Mouse (Mus musculus) midbrain, embryonic 14.5 days (tissue): Measurements from ENCODE around the gene Ciita. TPM values are rescaled to one million over a fixed set of nuclear protein-coding genes. Genes with fewer than 3 reads are reported as not detected.

Source experiments
- ATAC-seq: fragments of 200-750 bp; cut with Nextera tagmentation; 2 replicates; pipeline ENCODE4 v1.8.0; 2017; ENCODE audit warnings: moderate number of reproducible peaks, moderate library complexity; ENCODE audit not compliant: low FRiP score, low TSS enrichment
- DNase-seq: peaks from one replicate; pipeline ENCODE4 v3.0.0-alpha.2; 2015
- H3K27ac ChIP-seq: fragments of 300-500 bp; sonication (generic); replicated peaks from 2 replicates; pipeline ENCODE4 v1.5.1; 2014; ENCODE audit warnings: mild to moderate bottlenecking, low read depth, low read length, moderate library complexity
- H3K27me3 ChIP-seq: fragments of 300-500 bp; sonication (generic); 2 replicates; pipeline ENCODE4 v1.6.1; 2014; ENCODE audit warnings: low read length, control low read depth, mixed read lengths; ENCODE audit not compliant: control insufficient read depth, insufficient read depth
- H3K36me3 ChIP-seq: fragments of 300-500 bp; sonication (generic); 2 replicates; pipeline ENCODE4 v1.6.1; 2014; ENCODE audit warnings: low read length, control low read depth; ENCODE audit not compliant: control insufficient read depth, insufficient read depth
- H3K4me1 ChIP-seq: fragments of 300-500 bp; sonication (generic); 2 replicates; pipeline ENCODE4 v1.6.1; 2014; ENCODE audit warnings: mild to moderate bottlenecking, antibody characterized with exemption, low read length, control low read depth; ENCODE audit not compliant: control insufficient read depth, insufficient read depth
- H3K4me2 ChIP-seq: fragments of 300-500 bp; sonication (generic); 2 replicates; pipeline ENCODE4 v1.6.1; 2014; ENCODE audit warnings: mild to moderate bottlenecking, low read length, moderate library complexity
- H3K4me3 ChIP-seq: fragments of 300-500 bp; sonication (generic); replicated peaks from 2 replicates; pipeline ENCODE4 v1.5.1; 2014; ENCODE audit warnings: low read depth, low read length
- H3K9ac ChIP-seq: fragments of 300-500 bp; sonication (generic); replicated peaks from 2 replicates; pipeline ENCODE4 v1.6.1; 2014; ENCODE audit warnings: mild to moderate bottlenecking, low read length, moderate library complexity
- H3K9me3 ChIP-seq: fragments of 300-500 bp; sonication (generic); 2 replicates; pipeline ENCODE4 v1.6.1; 2016; ENCODE audit warnings: low read length, control low read depth, mixed read lengths; ENCODE audit not compliant: control insufficient read depth
- WGBS: fragments of 180-500 bp; shearing (Covaris S2); extraction: QIAGEN DNeasy Blood & Tissue Kit; methylation state at CpG from one replicate; pipeline ENCODE4 v1.1.7; 2014; 5-methylcytosine and 5-hydroxymethylcytosine counted together
- polyA plus RNA-seq: library from polyadenylated mRNA; unstranded; fragments of >200 nt; fragmentation: Nextera tagmentation; extraction: Ambion mirVana; gene quantifications from 2 replicates; pipeline ENCODE4 v1.2.1, GENCODE M21; 2014

Gene Ciita
- polyA plus RNA-seq, 1 experiment from 2014 or later = 0.57 TPM

DNA sequence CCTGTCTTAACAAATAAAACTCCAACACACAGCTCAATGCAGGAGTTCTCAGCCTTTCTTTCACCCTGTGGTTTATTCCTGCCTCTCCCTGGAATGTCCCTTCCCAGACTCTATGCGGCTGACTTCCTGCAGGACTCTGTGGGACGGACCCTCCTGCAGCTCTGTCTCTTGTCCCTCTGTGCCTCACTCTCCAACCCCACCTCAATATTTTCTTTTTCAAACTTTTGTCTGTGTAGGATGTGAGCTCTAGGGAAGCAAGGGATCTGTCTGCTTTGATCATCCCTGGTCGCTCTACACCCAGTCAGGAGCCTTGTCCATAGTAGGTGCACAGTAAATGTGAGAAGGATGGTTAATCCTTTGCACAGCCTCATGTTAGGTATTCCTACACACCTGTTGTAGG is 48.5 kb downstream of the Ciita start:
- H3K4me3 ChIP-seq = no peak overlapping the region
- H3K27ac ChIP-seq = no peak overlapping the region
- H3K9ac ChIP-seq = no peak overlapping the region
- no peaks in the 10 kb centered on the region for H3K4me1 ChIP-seq
- WGBS = 84% methylated on average over 3 of the region's 3 CpGs
- no peak overlapping the region for H3K4me2 ChIP-seq
- peaks cover 13% of the 10 kb centered on the region for H3K36me3 ChIP-seq
- no peak for ATAC-seq
- H3K9me3 ChIP-seq = no peaks in the 10 kb centered on the region
- no peaks in the 10 kb centered on the region for H3K27me3 ChIP-seq
- no peak for DNase-seq

DNA sequence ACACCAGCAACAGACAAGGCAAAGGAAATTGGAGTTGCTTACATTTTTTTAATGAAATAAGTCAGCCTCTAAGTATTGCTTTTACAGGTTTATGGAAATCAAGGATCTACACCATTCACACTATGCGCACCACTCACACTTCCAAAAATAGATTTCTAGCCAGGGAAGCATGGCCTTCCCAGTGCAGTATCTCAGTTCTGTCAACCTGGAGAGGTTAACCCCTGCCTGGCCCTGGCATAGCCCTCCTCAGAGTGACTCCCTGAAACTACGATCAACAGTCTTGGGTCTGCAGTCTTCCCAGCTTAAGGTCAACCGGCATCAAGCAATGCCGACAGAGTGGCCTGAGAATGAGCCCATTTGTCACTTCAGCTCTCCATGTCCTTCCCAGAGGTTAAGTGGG is 50.3 kb downstream of the Ciita start:
- peaks cover 13% of the 10 kb centered on the region for H3K36me3 ChIP-seq
- H3K9ac ChIP-seq = no peak overlapping the region
- WGBS = 93% methylated on average over 4 of the region's 4 CpGs
- no peaks in the 10 kb centered on the region for H3K4me1 ChIP-seq
- no peak for ATAC-seq
- DNase-seq = no peak
- no peaks in the 10 kb centered on the region for H3K9me3 ChIP-seq
- no peaks in the 10 kb centered on the region for H3K27me3 ChIP-seq
- H3K4me2 ChIP-seq = no peak overlapping the region
- no peak overlapping the region for H3K27ac ChIP-seq
- no peak overlapping the region for H3K4me3 ChIP-seq

DNA sequence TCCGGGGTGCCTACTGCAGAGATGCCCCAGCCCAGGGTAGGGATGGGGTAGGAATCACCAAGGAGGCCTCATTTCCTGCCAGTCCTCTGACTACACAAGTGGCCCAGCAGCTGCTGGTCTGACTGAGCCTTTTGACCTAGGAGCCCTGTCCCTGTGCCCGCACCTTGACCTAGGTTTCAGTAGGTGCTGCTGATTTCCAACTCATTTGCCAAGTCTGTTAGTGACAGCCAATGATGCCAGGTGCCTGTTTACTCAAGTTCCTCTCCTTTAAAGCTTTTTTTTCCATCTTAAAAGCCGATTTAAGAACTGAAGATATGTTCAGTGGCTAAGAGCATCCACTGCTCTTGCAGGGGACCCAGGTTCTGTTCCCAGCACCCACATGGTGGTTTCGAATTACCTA is 53.9 kb downstream of the Ciita start:
- Histone ChIP-seq H3K36me3 (peaks cover 21% of the 10 kb centered on the region), H3K4me2 (no peak overlapping the region), H3K9ac (no peak overlapping the region), H3K27me3 (no peaks in the 10 kb centered on the region), H3K27ac (no peak overlapping the region), H3K9me3 (no peaks in the 10 kb centered on the region), H3K4me1 (0 out of 2 replicates have a peak, but pooled peaks cover 6% of the 10 kb centered on the region), H3K4me3 (no peak overlapping the region)
- ATAC-seq (no peak), DNase-seq (no peak)
- 92% methylated on average over 4 of the region's 4 CpGs for WGBS

DNA sequence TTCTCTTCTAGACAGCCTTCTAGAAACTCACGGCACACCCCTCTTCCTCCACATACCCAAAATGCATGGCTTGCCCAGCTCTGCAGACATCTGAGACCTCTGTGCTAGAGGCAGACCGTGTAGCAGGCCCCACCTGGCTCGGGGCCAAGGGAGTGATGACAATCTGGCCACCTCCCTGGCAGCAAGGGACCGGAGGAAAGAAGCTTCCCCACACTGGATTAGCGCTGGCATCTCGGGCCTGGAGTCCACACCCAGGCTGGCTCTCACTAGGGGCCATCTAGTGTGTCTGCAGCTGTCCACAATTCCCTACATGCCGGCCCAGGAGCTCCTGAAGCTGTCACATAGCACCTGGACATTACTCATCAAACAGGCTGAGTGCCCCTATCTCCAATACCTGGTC is 54.7 kb downstream of the Ciita start:
- Histone ChIP-seq H3K9ac (no peak overlapping the region), H3K27me3 (no peaks in the 10 kb centered on the region), H3K4me1 (peaks cover 14% of the 10 kb centered on the region), H3K4me3 (no peak overlapping the region), H3K9me3 (no peaks in the 10 kb centered on the region), H3K4me2 (no peak overlapping the region), H3K36me3 (peaks cover 20% of the 10 kb centered on the region), H3K27ac (no peak overlapping the region)
- DNase-seq = peak; percentile 38
- ATAC-seq = no peak
- WGBS = 70% methylated on average over 7 of the region's 7 CpGs

DNA sequence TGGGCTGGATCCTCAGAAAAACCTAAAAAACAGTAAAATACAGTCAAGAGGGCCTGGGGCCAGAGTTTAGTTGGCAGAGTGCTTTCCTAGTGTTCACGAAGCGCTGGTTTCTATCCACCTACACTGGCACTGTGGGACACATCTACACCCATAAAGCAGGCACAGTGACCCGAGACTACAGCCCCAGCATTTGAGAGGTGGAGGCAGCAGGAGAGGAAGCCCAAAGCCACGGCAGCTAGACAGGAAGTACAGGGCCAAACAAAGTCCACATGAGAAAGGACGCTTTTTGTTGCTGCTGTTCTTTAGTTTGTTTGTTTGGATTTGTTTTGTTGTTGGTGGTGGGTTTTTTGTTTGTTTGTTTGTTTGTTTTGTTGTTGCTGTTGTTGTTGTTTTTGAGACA is 56.5 kb downstream of the Ciita start:
- no peak overlapping the region for H3K4me2 ChIP-seq
- WGBS = 89% methylated on average over 5 of the region's 5 CpGs

DNA sequence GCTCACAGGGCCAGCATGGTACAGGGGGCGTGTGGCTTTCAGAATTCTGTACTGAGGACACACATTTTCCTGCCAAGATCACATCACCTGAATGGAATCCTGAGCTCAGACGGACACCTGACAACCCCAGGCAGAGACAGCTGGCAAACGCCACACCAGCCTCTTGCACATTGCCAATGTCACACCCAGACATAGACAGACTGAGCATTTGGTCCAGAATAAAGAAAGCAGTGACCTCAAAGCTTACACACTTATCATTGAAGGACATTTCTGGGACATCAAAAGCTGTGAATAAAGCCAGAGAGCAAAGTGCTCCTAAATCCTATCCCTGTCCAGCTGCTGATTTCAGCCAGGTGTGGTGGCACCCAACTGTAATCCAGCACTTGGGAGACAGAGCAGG is 57.1 kb downstream of the Ciita start:
- DNase-seq (no peak), ATAC-seq (no peak)
- H3K36me3 ChIP-seq = 0 out of 2 replicates have a peak, but pooled peaks cover 11% of the 10 kb centered on the region
- WGBS = 94% methylated on average over 3 of the region's 3 CpGs
- no peak overlapping the region for H3K4me3 ChIP-seq
- no peaks in the 10 kb centered on the region for H3K27me3 ChIP-seq
- H3K27ac ChIP-seq = no peak overlapping the region
- H3K9me3 ChIP-seq = no peaks in the 10 kb centered on the region
- H3K4me1 ChIP-seq = peaks cover 38% of the 10 kb centered on the region
- H3K9ac ChIP-seq = no peak overlapping the region
- H3K4me2 ChIP-seq = no peak overlapping the region

More for the DNA sequence above, 56.5 kb downstream of the Ciita start:
- ATAC-seq (no peak), DNase-seq (no peak)
- Histone ChIP-seq H3K27ac (no peak overlapping the region), H3K9me3 (no peaks in the 10 kb centered on the region), H3K36me3 (0 out of 2 replicates have a peak, but pooled peaks cover 11% of the 10 kb centered on the region), H3K4me3 (no peak overlapping the region), H3K9ac (no peak overlapping the region), H3K27me3 (no peaks in the 10 kb centered on the region), H3K4me1 (peaks cover 31% of the 10 kb centered on the region)

DNA sequence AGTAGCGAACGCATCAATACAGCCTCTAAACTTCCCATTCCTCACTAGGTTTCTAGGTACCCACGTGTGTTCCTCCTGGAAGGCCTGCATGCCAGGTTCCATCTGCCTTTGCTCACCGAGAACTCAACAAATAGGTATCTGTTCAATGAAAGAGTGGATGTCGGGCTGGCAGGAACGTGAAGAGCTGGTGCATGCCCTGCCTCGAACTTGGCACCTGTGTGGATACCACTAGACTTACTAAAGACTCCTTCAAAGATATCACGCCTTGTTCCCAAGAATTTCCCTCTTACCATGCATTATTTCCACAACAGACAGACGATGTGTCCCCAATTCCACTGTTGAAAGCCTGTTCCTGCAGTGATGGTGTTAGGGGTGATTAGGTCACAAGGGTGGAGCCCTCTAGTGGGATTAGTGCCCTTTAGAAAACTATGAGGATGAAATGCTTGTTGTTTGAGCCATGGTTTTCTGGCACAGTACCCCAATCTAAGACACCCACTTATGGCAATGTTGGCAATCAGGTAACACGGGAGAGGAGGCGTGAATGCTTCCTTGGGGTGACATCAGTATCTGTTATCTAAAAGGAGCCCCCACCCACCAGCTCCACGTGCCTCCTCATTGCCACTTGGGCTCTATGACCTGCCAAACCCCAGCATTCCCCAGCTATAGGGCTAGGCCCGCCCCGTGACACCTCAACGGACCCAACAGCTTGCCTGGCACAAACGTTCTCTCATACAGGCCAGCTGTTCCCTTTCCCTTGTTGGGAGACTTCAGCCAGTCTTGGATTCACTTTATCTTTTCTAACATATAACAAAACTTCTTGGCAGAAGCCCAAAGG is 61.1 kb downstream of the Ciita start:
- peaks cover 43% of the 10 kb centered on the region for H3K4me1 ChIP-seq
- no peak overlapping the region for H3K27ac ChIP-seq
- WGBS = 74% methylated on average over 16 of the region's 16 CpGs
- no peak for ATAC-seq
- no peaks in the 10 kb centered on the region for H3K27me3 ChIP-seq
- H3K4me3 ChIP-seq = peak overlapping the region; percentile 78
- peak overlapping the region; percentile 90 for H3K9ac ChIP-seq
- H3K9me3 ChIP-seq = no peaks in the 10 kb centered on the region
- peak overlapping the region; percentile 95 for H3K4me2 ChIP-seq
- DNase-seq = no peak
- 0 out of 2 replicates have a peak, but pooled peaks cover 8% of the 10 kb centered on the region for H3K36me3 ChIP-seq

DNA sequence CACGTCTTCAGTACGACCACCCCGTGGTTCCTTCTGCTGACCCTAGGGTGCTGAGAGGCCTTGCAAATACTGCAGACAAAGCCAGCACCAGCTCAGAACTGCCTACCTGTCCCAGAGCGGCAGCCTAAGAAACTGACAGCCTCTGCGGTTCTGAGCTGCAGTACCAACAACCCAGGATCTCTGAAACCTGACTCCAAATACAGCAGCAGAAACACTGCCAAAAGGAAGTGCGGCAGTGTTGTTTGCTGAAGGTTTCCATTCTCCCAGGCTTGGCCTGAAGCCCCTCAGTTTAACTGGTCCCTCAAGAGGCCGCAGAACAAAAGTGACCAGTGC is 61.7 kb downstream of the Ciita start:
- no peaks in the 10 kb centered on the region for H3K27me3 ChIP-seq
- H3K9ac ChIP-seq = peak overlapping the region; percentile 90
- peak overlapping the region; percentile 95 for H3K4me2 ChIP-seq
- H3K36me3 ChIP-seq = 0 out of 2 replicates have a peak, but pooled peaks cover 4% of the 10 kb centered on the region
- 34% methylated on average over 7 of the region's 7 CpGs for WGBS
- no peak overlapping the region for H3K27ac ChIP-seq
- H3K4me3 ChIP-seq = peak overlapping the region; percentile 78
- DNase-seq (peak; percentile 17), ATAC-seq (no peak)
- H3K4me1 ChIP-seq = peaks cover 49% of the 10 kb centered on the region
- H3K9me3 ChIP-seq = no peaks in the 10 kb centered on the region

DNA sequence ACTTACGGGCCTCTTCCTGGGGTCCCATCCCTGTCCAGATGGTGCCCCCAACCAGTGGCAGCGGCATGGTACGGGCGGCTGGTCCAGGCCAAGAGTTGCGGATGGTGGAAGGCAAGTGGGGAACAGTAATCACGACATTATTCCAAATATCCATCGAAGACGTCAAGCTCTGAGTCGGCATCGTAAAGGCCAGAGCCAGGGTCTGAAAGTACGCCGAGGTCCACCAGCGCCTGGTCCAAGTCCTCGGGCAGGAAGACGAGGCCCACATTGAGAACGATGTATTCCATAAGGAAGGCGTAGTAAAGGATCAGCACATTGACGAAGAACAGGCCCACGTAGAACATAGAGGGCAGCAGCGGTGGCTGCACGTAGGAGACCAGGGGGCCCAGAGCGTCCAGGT is 62.4 kb downstream of the Ciita start:
- peak; percentile 53 for DNase-seq
- Histone ChIP-seq H3K36me3 (0 out of 2 replicates have a peak, but pooled peaks cover 4% of the 10 kb centered on the region), H3K4me3 (peak overlapping the region; percentile 78), H3K27me3 (no peaks in the 10 kb centered on the region), H3K9me3 (no peaks in the 10 kb centered on the region), H3K27ac (peak overlapping the region; percentile 79), H3K4me2 (peak overlapping the region; percentile 95), H3K9ac (peak overlapping the region; percentile 90), H3K4me1 (peaks cover 54% of the 10 kb centered on the region)
- 2% methylated on average over 22 of the region's 22 CpGs for WGBS
- peak; percentile 3; the same call in 1 of the 2 replicates for ATAC-seq
